Mouse (Mus musculus) embryonic facial prominence, embryonic 14.5 days (tissue): ENCODE results near the gene Tssk4. TPM values are rescaled to one million over a fixed set of nuclear protein-coding genes. Genes with fewer than 3 reads are reported as not detected.
A peak's percentile ranks its signal among the peaks of the same experiment; 100 is the strongest.

Experiments used
- ATAC-seq: fragments of 200-750 bp; cut with Nextera tagmentation; 2 replicates; pipeline ENCODE4 v1.8.0; 2017; ENCODE audit warnings: low read depth, moderate number of reproducible peaks, moderate TSS enrichment
- DNase-seq: peaks from one replicate; pipeline ENCODE4 v3.0.0-alpha.2; 2015; ENCODE audit warnings: low spot score
- H3K27ac ChIP-seq: fragments of 300-500 bp; sonication (generic); replicated peaks from 2 replicates; pipeline ENCODE4 v1.5.1; 2014; ENCODE audit warnings: low read depth, mild to moderate bottlenecking, low read length, moderate library complexity
- H3K27me3 ChIP-seq: fragments of 300-500 bp; sonication (generic); replicated peaks from 2 replicates; pipeline ENCODE4 v1.6.1; 2014; ENCODE audit warnings: low read length; ENCODE audit not compliant: control insufficient read depth, insufficient read depth
- H3K36me3 ChIP-seq: fragments of 300-500 bp; sonication (generic); 2 replicates; pipeline ENCODE4 v1.6.1; 2014; ENCODE audit warnings: low read length, mixed read lengths; ENCODE audit not compliant: control insufficient read depth, insufficient read depth
- H3K4me1 ChIP-seq: fragments of 300-500 bp; sonication (generic); 2 replicates; pipeline ENCODE4 v1.6.1; 2014; ENCODE audit warnings: antibody characterized with exemption, low read length; ENCODE audit not compliant: control insufficient read depth, insufficient read depth
- H3K4me2 ChIP-seq: fragments of 300-500 bp; sonication (generic); 2 replicates; pipeline ENCODE4 v1.6.1; 2014; ENCODE audit warnings: low read depth, mild to moderate bottlenecking, low read length, moderate library complexity, mixed read lengths
- H3K4me3 ChIP-seq: fragments of 300-500 bp; sonication (generic); 2 replicates; pipeline ENCODE4 v1.5.1; 2014; ENCODE audit warnings: low read depth, mild to moderate bottlenecking, low read length
- H3K9ac ChIP-seq: fragments of 300-500 bp; sonication (generic); 2 replicates; pipeline ENCODE4 v1.6.1; 2014; ENCODE audit warnings: low read depth, mild to moderate bottlenecking, low read length, moderate library complexity, mixed read lengths
- H3K9me3 ChIP-seq: fragments of 300-500 bp; sonication (generic); 2 replicates; pipeline ENCODE4 v1.6.1; 2016; ENCODE audit warnings: low read length; ENCODE audit not compliant: control insufficient read depth
- WGBS: fragments of 180-500 bp; shearing (Covaris S2); extraction: QIAGEN DNeasy Blood & Tissue Kit; methylation state at CpG from one replicate; pipeline ENCODE4 v1.1.7; 2014; 5-methylcytosine and 5-hydroxymethylcytosine counted together
- polyA plus RNA-seq: library from polyadenylated mRNA; unstranded; fragments of >200 nt; fragmentation: Nextera tagmentation; extraction: Ambion mirVana; gene quantifications from 2 replicates; pipeline ENCODE4 v1.2.1, GENCODE M21; 2014

The Tssk4 gene
- polyA plus RNA-seq, 1 experiment from 2014 or later, result 0.97 TPM

GRCm38 (mm10) chr14:55637795-55638194, 12.2 kb upstream of the Tssk4 start, which contains the start of gene Gm49378:
Gene Gm49378 (minus strand): TSS chr14:55637895.
- Histone ChIP-seq H3K4me2 (no peak within 1 kb of the TSS), H3K4me3 (no peak within 1 kb of the TSS), H3K36me3 (peaks cover 69% of the 10 kb centered on the region), H3K9ac (no peak within 1 kb of the TSS), H3K9me3 (no peaks in the 10 kb centered on the region), H3K27ac (no peak within 1 kb of the TSS), H3K4me1 (peaks cover 11% of the 10 kb centered on the region), H3K27me3 (no peaks in the 10 kb centered on the region)
- ATAC-seq (no peak), DNase-seq (no peak)
- 96% methylated on average over 9 of the region's 9 CpGs for WGBS

- no peaks in the 10 kb centered on the region for H3K9me3 ChIP-seq
- no peak overlapping the region for H3K27ac ChIP-seq
- WGBS, result 95% methylated on average over 14 of the region's 14 CpGs
- DNase-seq (no peak), ATAC-seq (no peak)
- H3K4me1 ChIP-seq, result peaks cover 19% of the 10 kb centered on the region
- H3K36me3 ChIP-seq, result peaks cover 60% of the 10 kb centered on the region
- H3K4me3 ChIP-seq, result no peak overlapping the region
- H3K4me2 ChIP-seq, result no peak overlapping the region
- H3K27me3 ChIP-seq, result no peaks in the 10 kb centered on the region
- no peak overlapping the region for H3K9ac ChIP-seq
These were observed 9.2 kb upstream of the Tssk4 start for GRCm38 (mm10) chr14:55640816-55641215.

GRCm38 (mm10) chr14:55641291-55641690, 8.7 kb upstream of the Tssk4 start:
- H3K36me3 ChIP-seq, result peaks cover 61% of the 10 kb centered on the region
- WGBS, result 93% methylated on average over 13 of the region's 13 CpGs

GRCm38 (mm10) chr14:55642679-55643059, 7.3 kb upstream of the Tssk4 start:
- peak; percentile 14; the same call in 1 of the 2 replicates for ATAC-seq
- WGBS, result 27% methylated on average over 6 of the region's 8 CpGs

More at GRCm38 (mm10) chr14:55641291-55641690, 8.7 kb upstream of the Tssk4 start:
- ATAC-seq (no peak), DNase-seq (no peak)
- Histone ChIP-seq H3K27me3 (no peaks in the 10 kb centered on the region), H3K4me3 (no peak overlapping the region), H3K9me3 (no peaks in the 10 kb centered on the region), H3K4me1 (peaks cover 19% of the 10 kb centered on the region), H3K4me2 (no peak overlapping the region), H3K27ac (no peak overlapping the region), H3K9ac (no peak overlapping the region)

GRCm38 (mm10) chr14:55643060-55643907, 6.7 kb upstream of the Tssk4 start, which contains the start of gene Tm9sf1:
Gene Tm9sf1 (minus strand): TSS chr14:55643806.
- DNase-seq, result peak; percentile 92
- Histone ChIP-seq H3K9me3 (no peaks in the 10 kb centered on the region), H3K4me1 (peaks cover 19% of the 10 kb centered on the region), H3K9ac (peak within 1 kb of the TSS; percentile 95), H3K27ac (peak within 1 kb of the TSS; percentile 96), H3K4me2 (peak within 1 kb of the TSS; percentile 85), H3K27me3 (no peaks in the 10 kb centered on the region), H3K36me3 (peaks cover 46% of the 10 kb centered on the region), H3K4me3 (peak within 1 kb of the TSS; percentile 97)
- peak; percentile 92 for ATAC-seq
- under 1% methylated on average over 63 of the region's 89 CpGs for WGBS

More at GRCm38 (mm10) chr14:55642679-55643059, 7.3 kb upstream of the Tssk4 start:
- H3K9ac ChIP-seq, result peak overlapping the region; percentile 95
- peak overlapping the region; percentile 96 for H3K27ac ChIP-seq
- peak overlapping the region; percentile 85 for H3K4me2 ChIP-seq
- no peak for DNase-seq
- H3K4me3 ChIP-seq, result peak overlapping the region; percentile 97
- H3K27me3 ChIP-seq, result no peaks in the 10 kb centered on the region
- H3K4me1 ChIP-seq, result peaks cover 19% of the 10 kb centered on the region
- H3K9me3 ChIP-seq, result no peaks in the 10 kb centered on the region
- peaks cover 52% of the 10 kb centered on the region for H3K36me3 ChIP-seq

GRCm38 (mm10) chr14:55644261-55644888, 5.6 kb upstream of the Tssk4 start:
- Histone ChIP-seq H3K4me1 (peaks cover 19% of the 10 kb centered on the region), H3K4me3 (peak overlapping the region; percentile 97), H3K9ac (peak overlapping the region; percentile 95), H3K4me2 (peak overlapping the region; percentile 85), H3K36me3 (peaks cover 35% of the 10 kb centered on the region), H3K9me3 (no peaks in the 10 kb centered on the region), H3K27me3 (no peaks in the 10 kb centered on the region), H3K27ac (peak overlapping the region; percentile 96)
- DNase-seq, result peak; percentile 10
- no peak for ATAC-seq
- 19% methylated on average over 17 of the region's 17 CpGs for WGBS

GRCm38 (mm10) chr14:55651528-55651927, 1.5 kb downstream of the Tssk4 start:
- H3K4me3 ChIP-seq, result no peak overlapping the region
- no peaks in the 10 kb centered on the region for H3K27me3 ChIP-seq
- no peak overlapping the region for H3K9ac ChIP-seq
- no peaks in the 10 kb centered on the region for H3K4me1 ChIP-seq
- H3K27ac ChIP-seq, result no peak overlapping the region
- 90% methylated on average over 7 of the region's 7 CpGs for WGBS
- H3K4me2 ChIP-seq, result no peak overlapping the region
- ATAC-seq, result no peak
- DNase-seq, result no peak
- peaks cover 2% of the 10 kb centered on the region; the same call in 1 of the 2 replicates for H3K36me3 ChIP-seq
- no peaks in the 10 kb centered on the region for H3K9me3 ChIP-seq

- ATAC-seq (no peak), DNase-seq (no peak)
- Histone ChIP-seq H3K9me3 (no peaks in the 10 kb centered on the region), H3K27me3 (no peaks in the 10 kb centered on the region), H3K4me3 (no peak overlapping the region), H3K4me2 (no peak overlapping the region), H3K36me3 (peaks cover 17% of the 10 kb centered on the region), H3K4me1 (peaks cover 13% of the 10 kb centered on the region; the same call in 1 of the 2 replicates), H3K27ac (no peak overlapping the region), H3K9ac (no peak overlapping the region)
- WGBS, result 85% methylated on average over 3 of the region's 3 CpGs
These were observed 7.0 kb downstream of the Tssk4 start for GRCm38 (mm10) chr14:55656935-55657334.
